Mouse (Mus musculus): Measurements from ENCODE around the gene Pole3.
"Not testable (repeated sequence)": the region's sequence is repeated elsewhere in the genome, so short reads cannot be mapped to it uniquely, and the experiment has no call there.

Pole3 gene

DNA sequence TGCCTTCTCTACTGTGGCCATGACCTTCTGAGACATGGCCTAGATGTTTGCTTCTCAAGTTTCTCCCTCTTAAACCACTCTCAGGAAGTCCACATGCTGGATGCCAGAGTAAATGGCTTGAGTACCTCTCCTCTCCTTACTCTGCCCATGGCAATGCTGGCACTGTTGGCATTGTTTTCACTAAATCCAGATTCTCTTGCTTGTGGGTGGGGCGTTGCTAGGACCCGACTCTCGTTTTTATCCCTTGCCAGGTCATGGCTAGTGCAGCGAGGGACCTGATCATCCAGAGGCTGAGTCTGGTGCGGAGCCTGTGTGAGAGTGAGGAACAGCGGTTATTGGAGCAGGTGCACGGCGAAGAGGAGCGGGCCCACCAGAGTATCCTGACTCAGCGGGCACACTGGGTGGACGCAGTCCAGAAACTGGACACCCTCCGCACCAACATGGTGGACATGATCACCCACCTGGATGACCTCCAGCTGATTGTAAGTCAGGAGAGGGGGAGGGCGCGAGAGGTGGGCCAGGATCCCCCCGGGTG lies 38.6 kb downstream of the Pole3 start:
- DNase-seq: no peak

- no peak for DNase-seq
These were observed 39.3 kb downstream of the Pole3 start for GRCm38 (mm10) chr4:62485450-62486161.

- no peak for DNase-seq
These were observed 39.9 kb downstream of the Pole3 start for GRCm38 (mm10) chr4:62484928-62485327.

- DNase-seq: no peak
These were observed 43.9 kb downstream of the Pole3 start for GRCm38 (mm10) chr4:62480709-62481605.

DNA sequence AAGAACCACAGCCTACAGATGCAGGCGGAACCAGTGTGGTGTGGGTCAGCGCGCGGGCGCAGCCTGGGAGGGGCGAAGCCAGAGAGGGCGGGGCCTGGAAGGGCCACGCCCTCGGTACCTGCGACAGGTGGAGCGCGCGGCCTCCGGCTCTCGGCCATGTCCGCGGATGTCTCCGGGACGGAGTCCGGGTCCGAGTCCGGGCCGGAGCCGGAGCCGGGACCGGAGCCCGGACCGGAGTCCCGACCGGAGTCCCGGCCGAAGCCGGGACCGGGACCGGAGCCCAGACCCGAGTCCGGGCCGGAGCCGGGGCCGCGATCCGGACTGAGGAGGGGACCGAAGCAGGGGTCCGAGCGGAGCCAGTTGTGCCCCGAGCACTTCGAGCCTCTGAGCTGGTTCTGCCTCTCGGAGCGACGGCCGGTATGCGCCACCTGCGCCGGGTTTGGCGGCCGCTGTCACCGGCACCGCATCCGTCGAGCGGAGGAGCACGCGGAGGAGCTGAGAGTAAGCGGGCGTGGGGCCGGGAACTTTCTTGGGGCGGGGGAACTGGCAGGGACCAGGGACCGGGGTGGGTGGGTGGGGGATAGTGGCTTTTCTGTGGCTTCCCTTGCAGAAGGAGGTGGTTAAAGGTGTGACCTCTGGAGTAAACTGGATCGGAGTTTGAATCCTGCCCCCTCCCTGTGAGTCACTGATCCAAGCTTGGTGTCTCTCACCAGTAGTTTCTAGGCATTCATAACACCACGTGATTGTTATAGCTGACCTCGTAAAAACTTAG lies 44.7 kb downstream of the Pole3 start, which contains the start of gene Bspry:
TSS of gene Bspry (plus strand) at position 117 of the 772 bp plus-strand sequence.
- no peak for DNase-seq

DNA sequence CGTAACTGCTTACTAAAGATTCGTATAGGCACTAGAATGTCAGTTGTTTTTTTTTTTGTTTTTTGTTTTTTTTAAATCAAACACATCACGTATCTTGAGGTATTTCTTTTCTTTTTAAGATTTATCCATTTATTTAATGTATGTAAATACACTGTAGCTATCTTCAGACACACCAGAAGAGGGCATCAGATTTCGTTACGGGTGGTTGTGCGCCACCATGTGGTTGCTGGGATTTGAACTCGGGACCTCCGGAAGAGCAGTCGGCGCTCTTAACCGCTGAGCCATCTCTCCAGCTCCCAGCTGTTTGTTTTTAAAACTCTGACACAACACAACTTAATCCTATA lies 45.3 kb downstream of the Pole3 start:
- DNase-seq: not testable (repeated sequence)

- DNase-seq: no peak
These were observed 47.2 kb downstream of the Pole3 start for GRCm38 (mm10) chr4:62477542-62478244.

DNA sequence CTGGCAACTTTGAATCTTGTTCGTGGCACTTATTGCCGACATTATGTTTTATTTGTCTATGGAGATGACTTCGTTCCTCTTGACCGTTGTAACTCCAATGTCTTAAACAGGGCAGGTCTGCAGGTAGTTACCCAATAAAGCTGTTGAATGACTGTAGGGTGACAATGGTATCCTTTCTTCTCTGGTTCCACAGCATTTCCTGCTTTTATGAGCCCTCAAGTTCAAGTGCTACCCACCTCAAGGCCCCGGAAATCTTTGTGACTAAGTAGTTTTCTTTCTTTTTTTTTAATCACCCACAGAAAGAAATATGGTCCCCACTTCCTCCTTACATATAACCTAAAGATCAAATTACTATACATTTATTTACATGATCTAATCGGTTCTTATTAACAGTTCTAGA lies 49.1 kb downstream of the Pole3 start:
- no peak for DNase-seq

- no peak for DNase-seq
These were observed 49.7 kb downstream of the Pole3 start for GRCm38 (mm10) chr4:62475131-62475530.

Measured in right cerebral cortex, adult 18-20 months (tissue).